Mouse (Mus musculus) E14TG2a.4 (cell line): ENCODE results near the gene Rhof.

Source experiments
- CTCF ChIP-seq: conservative IDR thresholded peaks from 2 replicates; pipeline ENCODE4 v1.5.1; 2014; ENCODE audit warnings: low read length
- POU5F1 ChIP-seq: IDR thresholded peaks from 2 replicates; pipeline ENCODE4 v1.6.1; 2014; ENCODE audit warnings: low read length, borderline replicate concordance

GRCm38 (mm10) chr5:123151707-123152362, 19.3 kb upstream of the Rhof start:
- TF ChIP-seq CTCF (no peak), POU5F1 (no peak)
